Mouse (Mus musculus) limb, embryonic 13.5 days (tissue): ENCODE measurements around the gene Adcyap1r1. TPM values are rescaled to one million over a fixed set of nuclear protein-coding genes. Genes with fewer than 3 reads are reported as not detected.

Experiments used
- ATAC-seq: fragments of 200-750 bp; cut with Nextera tagmentation; 2 replicates; pipeline ENCODE4 v1.8.0; 2017; ENCODE audit warnings: low read depth, moderate number of reproducible peaks, moderate TSS enrichment; ENCODE audit not compliant: low FRiP score
- H3K27ac ChIP-seq: fragments of 300-500 bp; sonication (generic); 2 replicates; pipeline ENCODE4 v1.5.1; 2015; ENCODE audit warnings: inconsistent platforms, mild to moderate bottlenecking, moderate library complexity
- H3K27me3 ChIP-seq: fragments of 300-500 bp; sonication (generic); 2 replicates; pipeline ENCODE4 v1.6.1; 2015; ENCODE audit warnings: mild to moderate bottlenecking, inconsistent platforms
- H3K36me3 ChIP-seq: fragments of 300-500 bp; sonication (generic); 2 replicates; pipeline ENCODE4 v1.6.1; 2015; ENCODE audit warnings: inconsistent platforms, mild to moderate bottlenecking, moderate library complexity
- H3K4me1 ChIP-seq: fragments of 300-500 bp; sonication (generic); 2 replicates; pipeline ENCODE4 v1.6.1; 2015; ENCODE audit warnings: inconsistent platforms
- H3K4me2 ChIP-seq: fragments of 300-500 bp; sonication (generic); replicated peaks from 2 replicates; pipeline ENCODE4 v1.6.1; 2015; ENCODE audit warnings: inconsistent platforms, mild to moderate bottlenecking, moderate library complexity
- H3K4me3 ChIP-seq: fragments of 300-500 bp; sonication (generic); 2 replicates; pipeline ENCODE4 v1.5.1; 2015; ENCODE audit warnings: moderate library complexity, mild to moderate bottlenecking, inconsistent platforms
- H3K9ac ChIP-seq: fragments of 300-500 bp; sonication (generic); 2 replicates; pipeline ENCODE4 v1.6.1; 2015; ENCODE audit warnings: mild to moderate bottlenecking, inconsistent platforms
- H3K9me3 ChIP-seq: fragments of 300-500 bp; sonication (generic); 2 replicates; pipeline ENCODE4 v1.6.1; 2016; ENCODE audit warnings: inconsistent platforms
- WGBS: fragments of 180-500 bp; shearing (Covaris S2); methylation state at CpG from one replicate; pipeline ENCODE4 v1.1.7; 2015; 5-methylcytosine and 5-hydroxymethylcytosine counted together
- polyA plus RNA-seq: library from polyadenylated mRNA; unstranded; fragments of >200 nt; fragmentation: Nextera tagmentation; extraction: Ambion mirVana; gene quantifications from 2 replicates; pipeline ENCODE4 v1.2.1, GENCODE M21; 2015

The Adcyap1r1 gene
- polyA plus RNA-seq, 1 experiment from 2014 or later = 1.4 TPM

DNA sequence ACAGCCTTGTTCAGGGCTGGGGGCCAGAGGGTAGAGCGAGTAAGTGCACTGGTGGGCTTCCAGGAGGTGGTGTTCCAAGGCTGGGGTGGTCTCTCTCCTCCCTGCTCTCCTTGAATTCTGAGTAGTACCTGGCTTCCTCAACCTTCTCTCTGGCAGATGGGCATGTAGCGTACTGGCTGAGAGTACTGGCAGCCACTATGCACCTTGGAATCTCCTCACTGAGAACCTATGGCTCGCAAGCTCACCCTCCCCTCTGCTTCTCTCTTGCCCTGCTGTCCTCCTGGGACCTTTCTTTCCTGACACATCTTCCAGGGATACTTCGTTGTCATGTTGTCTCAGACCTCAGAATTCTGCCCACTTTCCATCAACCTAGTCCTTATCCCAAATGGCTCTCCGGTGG lies 3.9 kb downstream of the Adcyap1r1 start:
- H3K9ac ChIP-seq = no peak overlapping the region
- no peaks in the 10 kb centered on the region for H3K36me3 ChIP-seq
- no peak overlapping the region for H3K27ac ChIP-seq
- no peak overlapping the region for H3K4me3 ChIP-seq
- H3K9me3 ChIP-seq = no peaks in the 10 kb centered on the region
- WGBS = 84% methylated on average over 5 of the region's 5 CpGs
- no peak overlapping the region for H3K4me2 ChIP-seq
- peaks cover 9% of the 10 kb centered on the region for H3K4me1 ChIP-seq
- H3K27me3 ChIP-seq = peaks cover 63% of the 10 kb centered on the region
- ATAC-seq = no peak

DNA sequence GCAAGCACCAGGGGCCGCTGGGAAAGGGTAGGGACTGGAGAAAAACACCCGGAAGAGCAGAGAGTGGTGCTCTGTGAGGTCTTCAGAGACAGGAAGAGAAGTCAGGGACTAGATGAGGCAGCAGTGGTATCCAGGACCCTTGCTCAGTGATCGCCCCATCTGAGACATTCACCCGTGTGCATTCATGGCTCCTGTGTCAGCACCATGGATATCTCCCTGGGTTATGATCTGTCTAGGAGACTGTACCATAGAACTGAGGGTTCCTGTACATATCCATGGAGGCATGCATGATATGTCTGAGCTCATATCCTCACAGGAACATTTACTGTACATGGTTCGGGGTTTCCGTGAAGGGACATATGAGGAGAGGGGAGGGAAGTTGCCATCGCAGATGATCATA lies 5.9 kb downstream of the Adcyap1r1 start:
- Histone ChIP-seq H3K27me3 (peaks cover 42% of the 10 kb centered on the region), H3K4me2 (no peak overlapping the region)

DNA sequence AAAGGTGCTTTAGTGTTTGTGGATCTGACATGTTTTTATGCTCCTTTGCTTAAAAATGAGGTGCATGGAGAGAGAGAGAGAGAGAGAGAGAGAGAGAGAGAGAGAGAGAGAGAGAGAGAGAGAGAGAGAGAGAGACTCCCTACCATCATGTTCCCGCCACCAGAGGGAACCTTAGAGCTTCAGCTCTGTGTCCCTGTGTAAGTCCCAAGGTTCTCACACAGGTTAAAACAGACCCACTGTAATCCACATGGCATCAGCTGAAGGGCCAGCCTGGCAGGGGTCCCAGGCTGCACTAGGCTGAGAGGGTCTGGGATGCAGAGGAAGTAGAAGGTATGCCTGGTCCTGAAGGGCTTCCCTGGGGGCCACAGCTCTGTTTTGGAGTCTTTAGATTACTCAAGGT lies 6.4 kb downstream of the Adcyap1r1 start:
- no peak overlapping the region for H3K27ac ChIP-seq
- H3K4me3 ChIP-seq = no peak overlapping the region
- no peak for ATAC-seq
- no peaks in the 10 kb centered on the region for H3K36me3 ChIP-seq
- H3K9ac ChIP-seq = no peak overlapping the region
- H3K4me2 ChIP-seq = no peak overlapping the region
- no peaks in the 10 kb centered on the region for H3K9me3 ChIP-seq
- 40% methylated on average over 1 of the region's 1 CpGs for WGBS
- peaks cover 13% of the 10 kb centered on the region for H3K4me1 ChIP-seq
- H3K27me3 ChIP-seq = peaks cover 38% of the 10 kb centered on the region

More for the DNA sequence above, 5.9 kb downstream of the Adcyap1r1 start:
- H3K9ac ChIP-seq = no peak overlapping the region
- 71% methylated on average over 7 of the region's 7 CpGs for WGBS
- no peaks in the 10 kb centered on the region for H3K36me3 ChIP-seq
- H3K4me3 ChIP-seq = no peak overlapping the region
- H3K27ac ChIP-seq = no peak overlapping the region
- no peaks in the 10 kb centered on the region for H3K9me3 ChIP-seq
- ATAC-seq = no peak
- H3K4me1 ChIP-seq = peaks cover 11% of the 10 kb centered on the region

DNA sequence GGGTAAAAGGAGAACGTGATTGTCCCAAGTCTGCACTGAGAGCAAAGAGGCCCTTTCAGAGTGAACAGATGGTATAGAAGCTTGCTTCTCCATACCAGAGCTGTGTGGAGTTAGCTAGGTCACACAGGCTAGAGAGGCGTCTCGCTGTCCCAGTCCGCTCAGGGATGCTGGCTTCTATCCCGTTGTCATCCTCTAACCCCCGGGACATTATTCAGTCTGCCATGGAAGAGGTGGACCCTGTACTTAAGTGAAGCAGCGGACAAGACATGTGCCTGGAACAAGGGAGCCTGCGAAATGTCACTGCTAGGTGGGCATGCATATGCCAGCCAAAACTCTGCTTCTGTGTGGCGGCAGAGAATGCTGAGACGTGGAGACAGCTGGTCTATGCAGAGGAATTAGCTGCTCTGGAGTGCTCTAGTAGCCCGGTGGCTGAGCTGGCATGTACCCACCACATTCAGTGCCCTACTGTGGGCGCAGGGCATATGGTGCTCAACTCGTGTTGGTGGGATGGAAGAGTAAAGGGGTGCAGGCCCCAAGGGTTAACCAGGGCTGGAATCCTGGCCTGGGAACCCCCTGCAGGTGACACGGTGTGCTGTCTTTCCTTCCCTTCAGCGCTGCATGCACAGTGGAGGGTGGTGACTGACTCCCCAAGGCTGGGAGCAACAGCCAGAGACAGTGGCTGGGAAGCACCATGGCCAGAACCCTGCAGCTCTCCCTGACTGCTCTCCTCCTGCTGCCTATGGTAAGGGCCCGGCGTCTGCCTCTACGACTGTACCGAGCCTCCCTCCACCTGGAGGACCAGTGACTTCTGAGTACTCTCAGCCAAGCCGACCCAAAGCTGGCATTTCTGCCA lies 8.0 kb downstream of the Adcyap1r1 start:
- ATAC-seq = no peak
- Histone ChIP-seq H3K27ac (no peak overlapping the region), H3K4me3 (no peak overlapping the region), H3K9me3 (no peaks in the 10 kb centered on the region), H3K36me3 (no peaks in the 10 kb centered on the region), H3K4me1 (peaks cover 13% of the 10 kb centered on the region), H3K9ac (no peak overlapping the region), H3K27me3 (peaks cover 22% of the 10 kb centered on the region), H3K4me2 (no peak overlapping the region)
- 80% methylated on average over 20 of the region's 20 CpGs for WGBS

DNA sequence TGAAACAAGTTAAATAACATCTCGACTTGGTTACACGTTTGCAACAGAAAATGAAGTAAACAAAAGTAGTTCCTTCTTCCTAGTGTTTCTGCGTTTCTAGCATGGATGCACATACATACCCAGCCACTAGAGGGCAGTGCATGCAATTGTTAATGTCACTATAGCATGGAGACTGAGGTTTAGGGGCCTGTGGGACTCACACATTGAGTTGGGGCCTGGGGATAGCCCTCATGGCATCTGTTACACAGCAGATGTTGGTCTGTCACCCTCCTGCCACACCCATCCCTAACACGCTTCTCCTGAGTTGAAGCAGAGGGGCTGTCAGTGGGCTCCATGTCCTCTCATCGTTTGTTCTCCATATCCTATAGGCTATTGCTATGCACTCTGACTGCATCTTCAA lies 9.4 kb downstream of the Adcyap1r1 start:
- no peak for ATAC-seq
- 59% methylated on average over 5 of the region's 5 CpGs for WGBS
- Histone ChIP-seq H3K4me1 (peaks cover 13% of the 10 kb centered on the region), H3K9ac (no peak overlapping the region), H3K9me3 (no peaks in the 10 kb centered on the region), H3K36me3 (no peaks in the 10 kb centered on the region), H3K4me3 (no peak overlapping the region), H3K27me3 (peaks cover 11% of the 10 kb centered on the region), H3K27ac (no peak overlapping the region), H3K4me2 (no peak overlapping the region)

DNA sequence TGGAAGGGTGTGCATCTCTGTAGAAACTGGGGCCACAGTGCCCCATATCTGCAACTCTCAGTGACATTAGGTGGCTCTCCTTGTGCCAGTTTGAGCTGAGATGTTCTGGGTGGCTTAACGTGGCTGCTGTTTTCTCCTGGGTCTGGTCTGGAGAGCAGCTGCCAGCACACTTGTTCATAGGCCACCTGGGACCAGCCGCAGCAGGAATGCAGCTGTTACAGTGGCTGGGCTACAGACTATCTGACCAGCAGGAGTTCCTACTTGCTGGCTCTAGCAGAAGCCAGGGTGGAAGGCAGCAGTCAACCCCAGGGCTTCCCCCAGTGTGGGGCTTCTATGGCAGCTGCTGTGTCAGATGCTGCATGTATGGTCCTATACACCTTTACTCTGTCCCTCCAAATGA lies 9.9 kb downstream of the Adcyap1r1 start:
- Histone ChIP-seq H3K36me3 (no peaks in the 10 kb centered on the region), H3K27me3 (peaks cover 6% of the 10 kb centered on the region), H3K4me1 (peaks cover 13% of the 10 kb centered on the region), H3K9me3 (no peaks in the 10 kb centered on the region), H3K9ac (no peak overlapping the region), H3K4me2 (no peak overlapping the region), H3K27ac (no peak overlapping the region), H3K4me3 (no peak overlapping the region)
- ATAC-seq = peak; percentile 38; the same call in 1 of the 2 replicates
- 47% methylated on average over 2 of the region's 2 CpGs for WGBS

DNA sequence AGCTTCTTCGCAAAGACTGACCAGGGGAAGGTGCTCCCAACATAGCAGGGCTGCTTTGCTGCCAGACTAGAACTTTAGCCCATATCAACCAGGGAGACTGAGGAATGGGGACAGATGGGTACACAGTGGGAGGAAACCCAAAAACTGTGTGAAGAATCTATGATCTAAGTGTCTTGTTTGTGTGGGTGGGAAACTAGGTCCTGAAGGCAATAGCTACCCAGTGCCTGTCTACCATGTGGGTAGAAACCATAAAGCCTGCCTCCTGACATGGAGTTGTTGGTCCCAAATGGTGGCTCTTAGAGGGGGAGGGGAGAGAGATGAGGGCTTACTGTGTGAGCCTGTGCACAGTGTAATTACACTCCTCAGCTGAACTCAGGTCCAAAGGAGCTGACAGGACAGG lies 10.6 kb downstream of the Adcyap1r1 start:
- no peak for ATAC-seq
- Histone ChIP-seq H3K27ac (no peak overlapping the region), H3K9ac (no peak overlapping the region), H3K4me1 (peaks cover 13% of the 10 kb centered on the region), H3K36me3 (no peaks in the 10 kb centered on the region), H3K4me2 (no peak overlapping the region), H3K4me3 (no peak overlapping the region), H3K27me3 (no peaks in the 10 kb centered on the region; the same call in 1 of the 2 replicates), H3K9me3 (no peaks in the 10 kb centered on the region)
- WGBS = 63% methylated on average over 1 of the region's 1 CpGs

DNA sequence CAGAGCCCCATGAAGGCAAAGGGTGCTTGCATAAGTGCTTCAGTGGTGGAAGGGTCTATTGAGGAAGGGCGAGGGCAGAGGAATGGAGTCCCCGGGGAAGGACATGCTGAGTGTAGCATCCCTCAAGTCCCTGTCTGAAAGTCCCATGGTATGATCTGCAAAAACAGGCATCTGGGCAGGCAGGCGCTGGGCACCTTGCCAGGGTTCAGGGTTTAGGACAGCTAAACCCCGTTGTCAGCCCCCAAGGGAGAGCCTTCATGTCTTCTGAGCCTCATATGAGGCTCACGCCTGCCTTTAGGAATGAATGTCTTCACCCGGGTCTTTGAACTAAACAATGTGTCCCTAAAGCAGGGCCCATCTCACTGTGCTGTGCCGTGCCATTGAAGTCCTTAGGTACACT lies 12.2 kb downstream of the Adcyap1r1 start:
- ATAC-seq = no peak
- H3K4me2 ChIP-seq = no peak overlapping the region
- no peak overlapping the region for H3K4me3 ChIP-seq
- no peak overlapping the region for H3K27ac ChIP-seq
- no peaks in the 10 kb centered on the region for H3K9me3 ChIP-seq
- no peak overlapping the region for H3K9ac ChIP-seq
- 84% methylated on average over 7 of the region's 7 CpGs for WGBS
- no peaks in the 10 kb centered on the region for H3K27me3 ChIP-seq
- H3K4me1 ChIP-seq = peaks cover 13% of the 10 kb centered on the region
- no peaks in the 10 kb centered on the region for H3K36me3 ChIP-seq

DNA sequence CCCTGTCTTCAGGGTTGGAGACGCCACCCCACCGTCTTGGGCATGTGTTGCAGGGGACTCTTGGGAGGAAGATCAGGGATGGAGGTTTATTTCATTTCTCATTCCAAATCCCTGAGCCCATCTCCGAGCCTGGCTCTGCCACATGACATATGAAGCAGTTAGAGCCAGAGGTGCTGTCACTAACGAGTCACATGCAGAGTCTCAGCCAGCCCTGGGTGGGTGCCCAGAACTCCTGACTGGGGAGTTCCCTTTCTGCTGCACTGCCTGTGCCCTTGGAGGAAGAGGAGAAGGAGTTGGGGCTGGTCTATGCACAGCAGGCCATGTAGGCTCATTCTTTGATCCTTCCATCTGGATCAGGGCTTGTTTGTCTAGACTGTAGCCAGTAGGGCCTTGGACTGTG lies 13.5 kb downstream of the Adcyap1r1 start:
- WGBS = 71% methylated on average over 4 of the region's 4 CpGs
- H3K9ac ChIP-seq = no peak overlapping the region

DNA sequence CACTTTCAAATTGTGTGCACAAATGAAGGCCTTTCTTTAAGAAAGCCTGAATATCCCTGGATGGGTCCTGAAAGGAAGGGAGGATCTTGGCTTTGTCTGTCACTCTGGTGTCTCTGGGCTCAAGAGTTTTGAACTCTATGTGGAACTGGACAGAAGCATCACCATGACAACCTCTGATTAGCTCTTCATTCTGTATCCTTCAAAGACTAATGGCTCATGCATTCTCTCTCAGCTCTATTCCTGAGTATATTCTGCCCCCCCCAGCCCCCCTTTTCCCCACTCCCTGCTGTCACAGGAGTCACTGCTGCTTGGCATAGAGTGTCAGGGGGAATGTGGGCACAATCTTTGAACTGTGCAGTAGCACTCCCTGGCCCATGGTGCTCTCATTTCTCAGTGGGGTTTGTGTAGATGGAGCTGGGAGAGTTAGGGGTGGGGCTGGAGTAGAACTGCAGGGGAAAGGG lies 14.6 kb downstream of the Adcyap1r1 start:
- Histone ChIP-seq H3K36me3 (no peaks in the 10 kb centered on the region), H3K27ac (no peak overlapping the region), H3K27me3 (no peaks in the 10 kb centered on the region), H3K9ac (no peak overlapping the region), H3K4me1 (peaks cover 12% of the 10 kb centered on the region), H3K4me3 (no peak overlapping the region), H3K9me3 (no peaks in the 10 kb centered on the region), H3K4me2 (no peak overlapping the region)
- no peak for ATAC-seq

More for the DNA sequence above, 13.5 kb downstream of the Adcyap1r1 start:
- Histone ChIP-seq H3K4me1 (peaks cover 13% of the 10 kb centered on the region), H3K27me3 (no peaks in the 10 kb centered on the region), H3K36me3 (no peaks in the 10 kb centered on the region), H3K4me2 (no peak overlapping the region), H3K9me3 (no peaks in the 10 kb centered on the region), H3K27ac (no peak overlapping the region), H3K4me3 (no peak overlapping the region)
- no peak for ATAC-seq

DNA sequence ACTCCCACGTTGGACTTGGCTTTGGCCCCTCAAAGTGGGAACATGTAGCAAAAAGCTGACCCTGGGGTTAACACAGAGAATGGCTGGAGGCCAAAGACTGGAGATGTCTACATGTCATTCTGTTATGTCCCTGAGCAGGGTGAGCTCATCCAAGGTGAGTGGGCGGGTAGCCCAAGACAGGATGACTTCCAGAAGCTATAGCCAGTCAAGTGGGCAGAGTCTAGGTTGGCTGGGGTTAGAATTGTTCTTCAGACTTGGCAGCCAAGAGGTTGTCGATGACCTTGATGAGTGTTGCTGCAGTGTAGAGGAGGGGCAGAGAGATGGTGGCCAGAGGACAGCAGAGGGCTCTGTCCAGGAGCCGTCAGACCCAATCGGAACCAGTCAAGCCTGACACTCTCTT lies 18.9 kb downstream of the Adcyap1r1 start:
- ATAC-seq = no peak
- no peaks in the 10 kb centered on the region for H3K9me3 ChIP-seq
- no peak overlapping the region for H3K9ac ChIP-seq
- no peaks in the 10 kb centered on the region for H3K4me1 ChIP-seq
- H3K27me3 ChIP-seq = 0 out of 2 replicates have a peak, but pooled peaks cover 3% of the 10 kb centered on the region
- no peaks in the 10 kb centered on the region for H3K36me3 ChIP-seq
- H3K4me2 ChIP-seq = no peak overlapping the region
- H3K4me3 ChIP-seq = no peak overlapping the region
- no peak overlapping the region for H3K27ac ChIP-seq
- WGBS = 89% methylated on average over 5 of the region's 5 CpGs

DNA sequence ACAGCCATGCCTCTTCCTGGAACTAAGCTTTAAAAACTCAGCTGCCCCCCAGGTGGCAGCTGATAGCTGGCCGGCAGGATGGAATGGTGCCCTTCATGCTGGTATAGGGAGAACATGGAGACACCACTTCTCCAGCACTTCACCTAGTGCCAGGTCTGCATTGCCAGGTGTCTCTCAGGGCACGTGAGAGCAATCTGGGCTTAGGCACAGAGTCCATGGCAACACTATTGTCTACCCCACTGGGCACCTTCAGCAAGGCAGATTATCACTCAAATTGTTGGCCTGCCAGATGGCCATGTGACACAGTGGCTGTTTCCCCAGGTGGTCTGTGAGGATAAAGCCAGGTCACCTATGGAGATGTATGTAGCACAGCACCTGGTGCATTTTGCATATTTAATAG lies 20.6 kb downstream of the Adcyap1r1 start:
- WGBS = 83% methylated on average over 2 of the region's 2 CpGs
- no peak overlapping the region for H3K9ac ChIP-seq
- no peak for ATAC-seq

DNA sequence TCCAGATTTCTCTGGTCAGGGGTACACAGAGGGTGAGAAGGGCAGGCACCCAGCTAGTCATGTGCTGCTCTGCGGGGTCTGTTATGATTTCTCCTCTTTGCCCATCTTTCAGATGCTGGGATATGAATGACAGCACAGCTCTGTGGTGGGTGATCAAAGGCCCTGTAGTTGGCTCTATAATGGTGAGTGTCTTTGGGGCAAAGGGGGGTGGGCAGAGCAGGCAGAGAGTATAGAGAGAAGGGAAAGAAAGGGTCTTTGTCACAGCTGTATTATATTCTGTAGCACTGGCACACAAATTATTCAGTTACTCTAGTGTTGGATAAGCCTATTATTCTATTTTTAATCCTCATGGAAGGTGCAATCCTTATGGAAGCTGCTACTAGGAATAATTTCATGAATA lies 29.2 kb downstream of the Adcyap1r1 start:
- H3K36me3 ChIP-seq = no peaks in the 10 kb centered on the region
- no peaks in the 10 kb centered on the region for H3K9me3 ChIP-seq
- no peaks in the 10 kb centered on the region for H3K27me3 ChIP-seq
- no peaks in the 10 kb centered on the region for H3K4me1 ChIP-seq
- no peak for ATAC-seq
- H3K27ac ChIP-seq = no peak overlapping the region
- no peak overlapping the region for H3K4me2 ChIP-seq
- H3K4me3 ChIP-seq = no peak overlapping the region
- H3K9ac ChIP-seq = no peak overlapping the region
- 84% methylated on average over 1 of the region's 1 CpGs for WGBS

More for the DNA sequence above, 20.6 kb downstream of the Adcyap1r1 start:
- no peak overlapping the region for H3K4me2 ChIP-seq
- no peaks in the 10 kb centered on the region for H3K9me3 ChIP-seq
- 0 out of 2 replicates have a peak, but pooled peaks cover 3% of the 10 kb centered on the region for H3K27me3 ChIP-seq
- H3K27ac ChIP-seq = no peak overlapping the region
- H3K4me3 ChIP-seq = no peak overlapping the region
- H3K4me1 ChIP-seq = no peaks in the 10 kb centered on the region
- H3K36me3 ChIP-seq = no peaks in the 10 kb centered on the region
